Mouse (Mus musculus) embryonic fibroblast, embryonic 13.5 days (primary cell): ENCODE results near the gene Rptor.
A peak's percentile ranks its signal among the peaks of the same experiment; 100 is the strongest.

Experiments
- CTCF ChIP-seq: IDR thresholded peaks from 2 replicates; pipeline ENCODE4 v1.5.1; 2011; ENCODE audit warnings: mild to moderate bottlenecking, control low read depth, low read length, moderate library complexity, borderline replicate concordance; ENCODE audit not compliant: insufficient read depth
- POLR2A ChIP-seq: IDR thresholded peaks from 2 replicates; pipeline ENCODE4 v1.6.1; 2011; ENCODE audit warnings: low read depth, mild to moderate bottlenecking, control low read depth, low read length, moderate library complexity

DNA sequence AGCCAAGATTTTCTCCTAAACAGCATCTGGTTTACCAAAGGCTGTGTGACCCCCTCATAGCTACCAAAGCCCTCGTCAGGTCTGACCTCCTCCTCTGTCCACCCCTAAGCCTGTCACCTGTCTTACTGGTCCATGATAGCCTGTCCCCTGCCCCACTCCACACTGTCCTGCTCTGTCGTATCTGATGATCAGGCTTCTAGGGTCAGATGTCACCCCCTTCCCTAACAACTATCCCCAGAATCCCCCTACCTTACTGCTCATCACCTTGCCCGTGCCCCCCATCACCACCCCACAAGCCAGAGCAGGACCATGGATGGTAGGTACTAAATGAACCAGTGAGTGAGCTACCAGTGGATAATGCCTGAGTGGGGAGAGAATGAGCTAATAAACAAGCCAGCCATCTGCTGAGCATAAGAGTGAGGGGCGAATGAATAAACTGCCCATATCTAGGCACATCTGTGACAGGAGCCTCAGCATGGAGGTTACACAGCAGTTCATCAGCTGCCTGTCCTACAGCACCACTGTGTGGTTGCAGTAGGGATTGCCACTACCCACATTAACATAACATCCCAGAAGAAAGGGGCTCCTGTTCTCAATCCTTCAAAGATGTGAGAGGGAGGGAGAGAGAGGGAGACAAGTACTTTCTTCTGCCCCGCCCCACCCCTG lies 302.0 kb downstream of the Rptor start:
- peak; percentile 97 for TF ChIP-seq CTCF
- TF ChIP-seq POLR2A: no peak
